ENCODE assay signal across 28 mouse cellular contexts in the genomic region with DNA sequence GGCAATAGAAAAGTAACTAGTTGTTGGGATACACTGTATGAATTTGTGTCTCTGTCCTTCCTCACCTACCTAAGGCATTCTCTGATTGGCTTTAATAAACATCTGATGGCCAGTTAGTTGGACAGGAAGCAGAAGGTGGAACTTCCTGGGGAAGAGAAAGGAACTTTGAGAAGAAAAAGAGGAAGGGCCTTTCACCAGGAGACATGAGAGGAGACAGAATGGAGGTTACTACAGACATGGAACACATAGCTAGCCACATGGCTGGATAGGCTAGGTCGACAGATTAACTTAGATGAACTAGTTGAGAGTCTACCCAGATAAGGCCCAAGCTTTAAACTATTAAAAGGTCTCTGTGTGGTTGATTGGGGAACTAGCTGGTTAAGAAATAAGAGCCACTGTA. TPM values are rescaled to one million over a fixed set of nuclear protein-coding genes. Genes with fewer than 3 reads are reported as not detected.
DNase-seq lines count a peak whose midpoint lies in the region; ATAC-seq and TF ChIP-seq lines count a peak whose summit lies in the region.
"Had no signal": no experiment of that assay in that cellular context is flagged by ENCODE, and none has a peak within 500 bp of the region (broad histone marks: within the 10 kb centered on the region; RNA-seq: fewer than 3 reads in every experiment).

No protein-coding gene starts in this region.

- WGBS in liver, adult 2 months: 91% methylated on average over 1 of the region's 1 CpGs
- WGBS in liver, postnatal 0 days (ENCODE audit: insufficient replicate concordance): 64% methylated on average over 1 of the region's 1 CpGs

- TF ChIP-seq CTCF in liver, adult 2 months (IDR thresholded peaks at IDR 0.05; ENCODE audit: low read depth, low read length): no peak
- TF ChIP-seq CTCF in liver, postnatal 0 days (IDR thresholded peaks at IDR 0.05; ENCODE audit: low read depth): no peak

- no peak for TF ChIP-seq EP300 in liver, postnatal 0 days (IDR thresholded peaks at IDR 0.05; ENCODE audit: low read depth)

- H3K9me3 ChIP-seq in liver, postnatal 0 days (ENCODE audit: low read length): no peaks in the 10 kb centered on the region
- H3K9me3 ChIP-seq: embryonic facial prominence, embryonic 12.5 days; embryonic facial prominence, embryonic 15.5 days; hindbrain, embryonic 12.5 days had no signal

- H3K9ac ChIP-seq in liver, adult 2 months (ENCODE audit: low read depth, low read length): no peak overlapping the region
- H3K9ac ChIP-seq in liver, postnatal 0 days (replicated peaks): no peak overlapping the region
- H3K9ac ChIP-seq: embryonic facial prominence, embryonic 12.5 days; embryonic facial prominence, embryonic 15.5 days; forebrain, postnatal 0 days; hindbrain, embryonic 12.5 days had no signal

- no peaks in the 10 kb centered on the region for H3K36me3 ChIP-seq in liver, adult 2 months (ENCODE audit: control insufficient read depth, insufficient read depth, low read length)
- H3K36me3 ChIP-seq in liver, postnatal 0 days (replicated peaks; ENCODE audit: insufficient read depth, low read length): no peaks in the 10 kb centered on the region
- H3K36me3 ChIP-seq: embryonic facial prominence, embryonic 12.5 days; embryonic facial prominence, embryonic 15.5 days; hindbrain, embryonic 12.5 days had no signal

- no peak overlapping the region for H3K4me2 ChIP-seq in liver, postnatal 0 days (ENCODE audit: low read depth, low read length)
- H3K4me2 ChIP-seq: embryonic facial prominence, embryonic 12.5 days; embryonic facial prominence, embryonic 15.5 days; heart, embryonic 11.5 days; hindbrain, embryonic 12.5 days had no signal

- no peaks in the 10 kb centered on the region for H3K27me3 ChIP-seq in liver, adult 2 months (ENCODE audit: control insufficient read depth, insufficient read depth, low read length)
- H3K27me3 ChIP-seq in liver, postnatal 0 days (ENCODE audit: insufficient read depth, low read length): no peaks in the 10 kb centered on the region
- H3K27me3 ChIP-seq: embryonic facial prominence, embryonic 12.5 days; embryonic facial prominence, embryonic 15.5 days; hindbrain, embryonic 12.5 days had no signal

- no peaks in the 10 kb centered on the region; the same call in 1 of the 2 replicates for H3K79me2 ChIP-seq in liver, adult 2 months (ENCODE audit: control insufficient read depth, insufficient read depth, low read length)

- no peak for TF ChIP-seq POLR2A in liver, adult 2 months (IDR thresholded peaks at IDR 0.05; ENCODE audit: extremely low read depth, insufficient read depth, low read length)

- H3K4me3 ChIP-seq in liver, adult 2 months (ENCODE audit: insufficient read depth, low read depth, low read length): no peak overlapping the region
- H3K4me3 ChIP-seq in liver, postnatal 0 days (ENCODE audit: low read depth, low read length): no peak overlapping the region
- H3K4me3 ChIP-seq: embryonic facial prominence, embryonic 12.5 days; embryonic facial prominence, embryonic 15.5 days; heart, adult 2 months; hindbrain, embryonic 12.5 days had no signal

- no peak for DNase-seq in liver, adult 2 months (ENCODE audit: extremely low read depth, low read depth, low spot score)
- DNase-seq in liver, postnatal 0 days: no peak
- no peak for DNase-seq in frontal cortex, adult 2 months (ENCODE audit: extremely low spot score in 1 of 2, low spot score in 1 of 2)
- no peak for DNase-seq in thymus, postnatal 10 days (ENCODE audit: low spot score in 2 of 2)
- DNase-seq in gastrocnemius, adult 8-10 months (ENCODE audit: low spot score in 2 of 2): no peak
- DNase-seq: adrenal gland, postnatal 10 days; adrenal gland, postnatal 36 days; cerebellum, adult 18-20 months; cerebellum, adult 9-10 months; cerebellum, postnatal 14 days; forebrain, postnatal 0 days; gastrocnemius, postnatal 14 days; heart, adult 2 months had no signal

- H3K4me1 ChIP-seq in liver, adult 2 months (ENCODE audit: control insufficient read depth, insufficient read depth, low read length): peaks cover 27% of the 10 kb centered on the region
- no peaks in the 10 kb centered on the region; the same call in 1 of the 2 replicates for H3K4me1 ChIP-seq in liver, postnatal 0 days (ENCODE audit: insufficient read depth)
- H3K4me1 ChIP-seq: embryonic facial prominence, embryonic 12.5 days; embryonic facial prominence, embryonic 15.5 days; hindbrain, embryonic 12.5 days had no signal

- H3K27ac ChIP-seq in liver, adult 2 months (replicated peaks; ENCODE audit: insufficient read depth, low read depth, low read length): peak overlapping the region; percentile 16; the same call in 1 of the 2 replicates
- H3K27ac ChIP-seq in liver, postnatal 0 days (ENCODE audit: low read depth): no peak overlapping the region
- H3K27ac ChIP-seq: embryonic facial prominence, embryonic 12.5 days; embryonic facial prominence, embryonic 15.5 days; heart, adult 2 months; hindbrain, embryonic 12.5 days had no signal

- no peak for ATAC-seq in liver, postnatal 0 days
- 0 out of 2 replicates have a peak, but pooled peaks have one; percentile 25 for ATAC-seq in common myeloid progenitor, adult 5-6 weeks (replicated peaks; ENCODE audit: low read depth, poor library complexity, severe bottlenecking)
- ATAC-seq in megakaryocyte, adult 5-6 weeks (ENCODE audit: poor library complexity, severe bottlenecking): peak; percentile 82
- peak; percentile 34; the same call in 1 of the 2 replicates for ATAC-seq in neutrophil, adult 5-6 weeks (ENCODE audit: extremely low read depth, insufficient number of reproducible peaks, low FRiP score, poor library complexity, severe bottlenecking)
- ATAC-seq: forebrain, embryonic 14.5 days; forebrain, postnatal 0 days; hindbrain, embryonic 16.5 days had no signal

RNA-seq across cellular contexts. Expression of gene Gm33543, which starts 1.1 kb away (rescaled TPM):
- total RNA-seq in liver, adult 2 months (2014; rRNA removed): 24.2 and 31.1 TPM in 2 replicates
- polyA plus RNA-seq in liver, adult 2 months (2012; rRNA removed): 4.6 and 7.3 TPM in 2 replicates
- polyA plus RNA-seq in liver, postnatal 0 days (2015; fragmentation: Nextera tagmentation; extraction: Ambion mirVana): 1.2 and 1.4 TPM in 2 replicates
- not detected in 2 replicates for total RNA-seq in common myeloid progenitor, adult 5-6 weeks (2017)
- total RNA-seq in megakaryocyte, adult 5-6 weeks (2015): not detected in 2 replicates
- total RNA-seq in megakaryocyte, adult 5-6 weeks (2017): not detected in 2 replicates
- total RNA-seq in neutrophil, adult 5-6 weeks (2017): 0.25 and 0.47 TPM in 2 replicates
- not detected in 2 replicates for polyA plus RNA-seq in frontal cortex, adult 2 months (2012; rRNA removed)
- 1 to 10 TPM in 2 of 4 experiments, under 1 TPM in 2; 0.32 to 2.0 (median 1.4) TPM for total RNA-seq in gastrocnemius, adult 8-10 months (2022)
- total RNA-seq: adrenal gland, adult 18-20 months; adrenal gland, postnatal 36 days; ES-E14; forebrain, postnatal 0 days; gastrocnemius, postnatal 4 days; hematopoietic stem cell, adult 5-6 weeks had no signal
- polyA plus RNA-seq: embryonic facial prominence, embryonic 12.5 days; forebrain, embryonic 11.5 days; forebrain, embryonic 14.5 days; forebrain, postnatal 0 days; heart, embryonic 11.5 days; heart, embryonic 14.5 days; hindbrain, embryonic 12.5 days; hindbrain, embryonic 16.5 days had no signal
